Mouse (Mus musculus) lung, postnatal 36 days (tissue): Measurements from ENCODE around the gene Ccdc186.
A peak's percentile ranks its signal among the peaks of the same experiment; 100 is the strongest.

Source experiments
- DNase-seq: peaks from one replicate; pipeline ENCODE4 v3.0.0; 2022; ENCODE audit warnings: mixed read lengths

Ccdc186 gene

DNA sequence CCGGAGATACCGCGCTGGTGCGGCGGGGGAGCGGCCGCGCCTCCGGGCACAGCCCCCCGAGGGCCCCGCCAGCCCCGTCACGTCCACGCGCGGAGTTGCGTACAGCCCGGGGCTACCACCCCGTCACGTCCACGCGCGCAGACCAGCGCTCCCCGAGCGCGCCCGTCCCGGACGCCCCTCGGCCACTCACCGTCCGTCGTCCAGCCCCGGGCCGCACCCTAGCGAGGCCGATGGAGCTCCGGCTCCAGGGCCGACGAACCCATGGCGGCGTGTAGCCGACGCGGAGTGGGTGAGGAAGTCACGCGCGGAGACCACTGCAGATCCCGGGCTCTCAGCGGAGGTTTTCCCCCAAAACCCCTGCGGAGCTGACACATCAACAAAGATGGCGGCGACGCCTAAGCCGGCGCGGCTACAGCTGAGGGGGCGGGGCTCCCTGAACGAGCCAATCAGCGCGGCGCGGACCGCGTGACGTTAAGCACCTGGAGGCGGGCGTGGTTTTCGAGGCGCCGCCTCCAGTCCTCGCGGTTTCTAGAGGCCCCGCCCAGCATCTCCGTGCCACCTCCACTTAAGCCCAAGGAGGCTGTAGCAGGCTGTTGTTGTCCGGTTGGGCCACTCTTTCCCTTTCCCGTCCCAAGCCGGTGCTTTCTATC, at the start of gene Ccdc186:
Gene Ccdc186 (minus strand): TSS at position 393 of the 650 bp plus-strand sequence.
- DNase-seq: peak; percentile 97

DNA sequence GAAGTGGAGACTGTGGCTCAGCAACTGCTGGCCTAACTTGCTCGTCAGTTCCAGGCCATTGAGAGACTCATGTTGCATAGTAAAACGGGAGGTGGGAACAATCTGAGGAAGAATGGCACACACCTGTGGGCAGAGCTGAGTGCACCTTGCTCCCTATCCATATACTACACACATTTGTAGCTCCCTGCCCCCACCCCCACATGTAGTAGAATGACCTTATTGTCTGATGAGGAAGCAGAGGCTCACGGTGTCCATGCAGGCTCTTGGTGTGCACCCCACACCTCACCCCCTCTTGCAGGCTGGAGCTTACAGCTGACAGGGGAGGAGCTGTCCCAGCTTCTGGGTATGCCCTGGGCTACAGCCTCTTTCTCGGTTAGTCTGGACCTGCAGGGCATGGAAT, 45.7 kb upstream of the Ccdc186 start:
- no peak for DNase-seq

DNA sequence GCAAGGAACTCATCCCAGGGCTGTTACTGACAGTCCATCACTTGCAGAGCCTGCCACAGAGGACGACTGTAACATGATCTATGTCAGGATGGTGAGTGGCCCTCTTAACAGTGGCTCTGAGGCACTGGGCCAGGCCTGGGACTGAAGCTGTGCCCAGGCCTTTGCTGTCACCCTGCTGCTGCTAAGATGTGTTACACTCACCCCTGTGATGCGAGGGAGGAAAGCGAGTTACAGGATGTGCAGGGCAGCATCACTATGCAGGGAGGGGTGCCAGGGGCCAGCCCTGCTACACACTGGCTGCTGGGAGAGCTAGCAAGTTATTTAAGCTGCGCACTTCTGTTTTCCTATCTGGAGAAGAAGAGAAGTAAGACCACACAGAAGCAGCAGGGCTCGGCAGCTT, 34.5 kb upstream of the Ccdc186 start:
- DNase-seq: no peak

DNA sequence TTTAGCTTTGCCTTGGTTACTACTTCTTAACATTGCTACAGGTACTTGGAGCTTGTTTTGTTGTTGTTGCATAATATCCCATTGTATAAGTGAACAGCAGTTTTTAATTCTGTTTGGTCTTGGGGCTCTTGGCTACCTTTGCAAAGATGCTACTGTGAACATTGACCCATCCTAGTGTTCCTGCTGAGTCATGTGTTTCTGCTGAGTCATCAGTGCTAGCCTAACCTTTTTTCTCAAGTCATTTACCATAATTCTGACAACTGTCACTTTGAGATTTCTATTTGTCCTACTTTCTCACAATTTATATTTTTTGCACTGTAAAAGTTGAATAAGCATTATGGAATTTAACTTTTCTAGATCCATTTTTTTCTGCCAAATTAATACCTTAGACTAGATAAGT, 30.6 kb upstream of the Ccdc186 start:
- DNase-seq: no peak

DNA sequence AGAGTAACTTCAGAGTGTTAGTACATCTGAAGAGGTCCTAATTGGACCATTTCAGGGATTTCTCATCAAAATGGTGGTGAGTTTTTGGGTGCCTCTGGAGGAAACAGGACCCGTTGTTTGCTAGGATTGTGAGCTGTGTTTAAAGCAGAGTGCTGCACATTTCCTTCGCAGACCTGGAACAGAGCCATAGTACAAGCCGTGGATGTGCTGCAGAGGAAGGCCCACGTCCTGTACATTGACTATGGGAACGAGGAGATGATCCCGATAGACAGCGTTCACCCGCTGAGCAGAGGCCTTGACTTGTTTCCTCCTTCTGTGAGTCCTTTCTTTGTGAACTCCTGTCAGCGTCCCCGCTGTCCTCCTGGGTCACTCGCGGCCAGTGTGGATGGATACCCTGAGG, 21.0 kb upstream of the Ccdc186 start:
- no peak for DNase-seq

DNA sequence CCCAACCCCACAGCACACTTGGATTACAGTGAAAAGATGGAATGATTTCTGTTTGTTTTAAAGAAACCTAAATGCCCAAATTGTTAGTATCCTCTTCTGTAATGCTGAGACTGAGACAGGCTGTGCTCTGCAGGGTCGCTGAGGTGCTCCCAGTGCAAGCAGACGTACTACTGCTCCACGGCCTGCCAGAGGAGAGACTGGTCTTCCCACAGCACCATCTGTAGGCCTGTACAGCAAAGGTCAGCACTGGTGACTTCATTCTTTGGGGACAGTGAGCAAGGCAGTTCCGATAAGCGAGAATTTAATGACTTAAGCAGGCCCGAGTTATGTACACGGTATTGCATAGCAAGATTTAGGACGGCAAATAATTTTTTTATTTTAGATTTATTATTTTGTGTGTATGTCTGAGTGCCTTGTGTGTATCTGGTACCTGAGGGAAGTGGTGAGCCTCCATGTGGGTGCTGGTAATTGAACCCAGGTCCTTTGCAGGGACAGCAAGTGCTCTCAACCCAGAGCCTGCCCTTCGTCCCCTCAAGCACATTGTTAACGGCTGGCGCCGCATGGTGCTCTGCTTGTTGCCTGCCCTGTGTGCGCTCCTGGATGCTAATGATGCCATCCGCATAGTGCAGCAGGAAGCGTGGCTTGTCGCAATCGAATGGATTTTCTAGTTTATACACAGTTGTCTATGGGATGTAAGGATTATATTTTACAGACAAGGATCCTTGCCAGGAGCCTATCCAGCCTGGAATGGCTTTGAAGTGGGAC, 17.1 kb upstream of the Ccdc186 start:
- no peak for DNase-seq

DNA sequence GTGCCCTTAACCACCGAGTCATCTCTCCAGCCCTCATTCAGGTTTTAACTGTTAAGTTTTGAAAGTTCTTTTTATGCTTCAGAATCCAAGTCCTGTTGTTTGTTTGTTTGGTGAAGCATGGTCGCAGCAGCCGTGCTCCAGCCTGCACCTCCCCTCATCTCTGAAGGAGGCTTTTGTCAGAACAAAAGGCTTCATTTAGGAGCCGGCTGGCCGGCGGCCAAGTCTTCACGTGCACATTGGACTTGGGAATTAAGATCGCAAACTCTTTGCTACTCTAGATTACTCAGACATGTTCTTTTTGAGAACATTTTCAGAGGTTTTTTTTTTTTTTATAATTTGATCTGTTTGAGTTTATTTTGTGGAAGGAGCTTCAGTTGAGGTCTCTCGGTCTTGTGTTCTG, 13.3 kb upstream of the Ccdc186 start:
- DNase-seq: peak; percentile 20

DNA sequence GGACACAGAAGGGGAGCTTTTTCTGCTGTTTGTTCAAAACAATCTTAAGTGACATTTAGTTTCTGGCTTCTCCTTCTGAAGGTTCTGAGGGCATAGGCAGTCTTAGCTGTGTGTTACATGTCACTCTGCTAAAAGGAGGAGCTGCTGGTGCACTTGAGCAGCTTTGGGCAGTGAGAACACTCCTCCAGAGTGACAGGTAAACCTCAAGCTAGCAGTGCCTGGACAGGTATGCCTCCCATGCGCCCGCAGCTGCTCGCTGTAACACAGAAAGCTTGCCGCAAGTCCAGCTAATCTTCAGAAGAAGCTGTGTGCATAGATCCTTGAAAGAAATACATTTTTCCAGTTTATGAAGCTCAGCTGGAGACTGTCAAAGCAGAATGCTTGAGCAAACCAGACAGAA, 8.2 kb upstream of the Ccdc186 start:
- no peak for DNase-seq

DNA sequence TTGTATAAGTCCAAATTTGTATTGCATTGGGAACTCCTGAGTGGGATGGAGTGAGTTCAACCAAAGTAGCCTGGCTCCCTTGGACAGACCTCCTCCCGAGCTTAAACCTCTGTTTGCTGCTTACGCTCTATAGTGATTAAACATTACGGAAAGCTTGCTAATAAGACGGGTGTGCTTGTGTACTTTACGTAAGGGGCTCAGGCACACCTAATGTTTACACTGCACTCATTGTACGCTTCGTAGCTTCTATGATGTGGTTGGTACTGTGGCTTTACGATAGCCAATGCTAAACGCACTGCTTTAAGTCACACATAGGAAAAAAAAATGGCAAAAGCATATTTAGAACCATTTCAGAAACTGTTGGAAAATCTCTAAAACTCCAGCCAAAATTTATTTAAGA, 7.3 kb upstream of the Ccdc186 start:
- DNase-seq: no peak

DNA sequence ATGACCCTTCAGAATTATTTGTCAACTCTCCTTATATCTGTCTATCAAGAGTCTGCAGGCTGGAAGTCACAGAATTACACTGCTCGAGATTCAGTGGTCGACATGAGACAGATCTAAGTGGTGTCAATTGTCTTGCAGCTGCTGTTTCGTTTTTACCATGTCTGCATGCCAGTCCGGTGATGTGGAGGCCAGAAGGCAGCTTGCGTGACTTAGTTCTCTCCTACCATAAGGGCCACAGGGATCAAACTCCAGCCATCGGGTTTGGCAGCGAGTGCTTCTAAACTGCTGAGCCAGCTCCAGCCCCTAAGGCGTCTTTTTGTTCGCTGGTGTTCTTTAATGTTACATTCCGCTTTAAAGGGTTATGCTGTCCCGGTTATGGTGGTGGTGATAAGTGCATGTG, 6.3 kb upstream of the Ccdc186 start:
- DNase-seq: no peak

DNA sequence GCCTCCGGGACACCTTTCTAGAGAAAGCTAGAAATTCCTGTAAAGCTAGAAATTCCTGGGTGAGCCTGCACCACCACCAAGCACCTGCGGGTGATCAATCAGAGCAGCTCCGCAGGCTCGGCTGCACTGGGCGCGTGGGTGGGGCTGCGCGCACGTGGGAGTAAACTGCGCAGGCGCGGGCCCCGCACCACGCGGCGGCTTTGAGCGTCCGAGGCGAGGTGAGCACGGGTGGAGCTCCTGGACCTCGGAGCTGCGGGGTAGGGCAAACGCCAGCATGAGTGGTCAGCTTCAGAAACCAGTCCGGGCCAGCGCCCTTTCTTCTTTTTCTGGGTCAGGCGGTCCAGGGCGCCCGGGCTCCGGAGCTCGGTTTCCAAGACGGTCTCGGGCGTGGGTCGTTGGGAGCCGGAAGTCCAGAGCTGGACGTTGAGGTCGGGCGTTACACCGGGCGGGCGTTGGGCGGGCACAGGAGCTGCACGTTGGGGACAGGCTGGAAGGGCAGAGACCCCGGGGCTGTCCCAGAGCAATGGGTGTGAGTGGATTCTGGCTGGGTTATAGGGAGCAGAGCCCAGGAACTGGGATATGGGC, 4.1 kb upstream of the Ccdc186 start, which contains the start of gene Tdrd1:
Gene Tdrd1 (plus strand): TSS at position 163 of the 585 bp plus-strand sequence.
- no peak for DNase-seq

DNA sequence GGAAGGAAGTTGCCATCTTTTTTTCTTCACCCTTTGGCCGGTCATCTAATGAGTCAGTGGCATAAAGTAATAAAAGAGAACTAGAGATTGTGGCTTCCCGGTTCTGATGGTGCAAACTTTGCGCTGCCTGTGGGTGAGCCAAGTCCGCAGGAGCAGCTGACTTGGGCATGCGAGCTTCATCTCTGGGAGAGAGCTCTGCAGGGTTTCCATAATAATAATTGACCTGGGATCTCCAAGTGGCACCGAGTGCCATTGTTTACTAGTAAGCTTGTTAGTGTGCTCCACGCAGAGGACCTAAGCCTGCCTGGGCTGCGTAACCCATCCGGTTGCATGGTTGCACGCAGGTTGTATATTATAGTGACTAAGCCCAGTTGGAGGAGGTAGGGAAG, 452 bp upstream of the Ccdc186 start:
- no peak for DNase-seq

DNA sequence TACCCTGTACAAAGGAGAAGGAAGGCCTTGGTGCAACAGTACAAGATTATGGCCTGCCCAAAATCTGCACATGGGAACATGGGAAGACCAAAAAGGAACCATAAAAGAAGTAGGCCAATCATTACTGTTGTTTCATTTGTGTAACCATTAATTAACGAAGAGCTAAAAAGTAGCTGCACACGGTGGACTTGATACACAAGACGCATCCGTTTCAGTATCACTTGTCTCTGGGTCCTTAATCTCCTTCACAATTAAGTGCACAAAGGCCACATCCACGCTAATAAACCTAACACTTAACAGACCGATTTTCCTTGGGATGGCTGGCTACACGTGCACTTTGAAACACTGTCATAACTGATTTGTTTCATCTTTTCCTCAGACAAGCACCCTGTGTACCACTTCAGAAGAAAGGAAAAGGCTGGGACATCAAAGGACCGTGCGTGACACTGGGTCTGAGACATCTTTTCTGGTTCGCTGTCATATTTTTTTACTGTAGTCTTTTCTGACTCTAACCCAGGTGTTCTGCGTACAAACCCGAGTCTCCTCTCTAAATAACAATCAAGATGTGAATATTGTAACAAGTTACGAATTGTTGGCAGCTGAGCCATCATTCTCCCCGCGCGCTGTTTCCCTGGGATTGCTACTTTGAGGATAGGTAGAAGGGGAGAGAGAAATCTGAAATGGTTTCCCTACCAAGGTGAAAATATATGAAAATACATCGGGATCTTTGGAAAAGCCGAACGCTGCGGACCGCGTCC, 771 bp downstream of the Ccdc186 start:
- no peak for DNase-seq

DNA sequence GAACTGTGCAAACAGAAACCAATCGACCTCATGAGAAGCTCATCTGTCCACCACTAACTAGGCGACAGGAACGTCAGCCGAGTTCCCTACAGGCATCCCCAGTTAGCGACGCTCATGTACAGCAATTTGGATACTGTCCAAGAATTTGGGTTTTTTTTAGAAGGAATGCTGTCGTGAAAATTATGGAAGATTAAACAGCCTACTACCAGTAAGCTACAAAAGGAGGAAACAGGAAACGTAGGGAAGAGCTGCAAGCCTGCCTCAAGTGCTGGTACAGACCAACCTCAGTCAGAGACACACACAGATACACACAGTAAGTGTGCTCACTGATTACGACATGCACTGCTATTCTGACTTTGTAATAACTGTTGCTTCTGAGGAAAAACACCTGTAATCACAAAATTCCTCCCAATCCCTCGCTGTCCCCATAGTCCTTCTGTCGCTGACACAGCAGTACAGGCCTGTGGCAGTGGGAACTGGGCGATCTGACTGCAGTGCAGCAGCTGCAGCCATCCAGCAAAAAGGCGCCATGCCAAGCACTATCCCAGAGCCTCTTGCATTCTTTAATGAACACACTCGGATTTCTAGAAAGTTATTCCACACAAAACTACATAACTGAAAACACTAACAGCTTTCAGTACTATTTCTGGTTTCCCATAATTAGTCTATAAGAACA, 4.0 kb downstream of the Ccdc186 start:
- peak; percentile 52 for DNase-seq

DNA sequence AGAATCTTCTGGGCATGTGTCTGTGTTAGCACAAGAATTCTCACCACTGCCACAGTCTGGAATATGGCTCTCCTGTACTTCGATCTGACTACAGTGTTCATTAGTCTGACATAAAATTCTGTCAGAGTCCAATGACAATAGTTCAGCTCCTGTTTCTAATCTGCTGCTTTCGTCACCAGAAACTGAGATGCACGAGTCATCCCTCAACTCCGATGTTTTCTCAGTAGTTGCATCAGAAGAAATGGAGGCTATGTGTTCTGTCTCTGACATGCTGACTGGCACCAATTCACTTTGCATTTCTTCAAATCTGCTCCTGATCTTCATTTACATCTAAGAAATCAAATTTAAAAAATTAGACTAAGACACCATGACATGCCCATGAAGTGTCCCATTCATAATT, 8.6 kb downstream of the Ccdc186 start:
- DNase-seq: no peak

DNA sequence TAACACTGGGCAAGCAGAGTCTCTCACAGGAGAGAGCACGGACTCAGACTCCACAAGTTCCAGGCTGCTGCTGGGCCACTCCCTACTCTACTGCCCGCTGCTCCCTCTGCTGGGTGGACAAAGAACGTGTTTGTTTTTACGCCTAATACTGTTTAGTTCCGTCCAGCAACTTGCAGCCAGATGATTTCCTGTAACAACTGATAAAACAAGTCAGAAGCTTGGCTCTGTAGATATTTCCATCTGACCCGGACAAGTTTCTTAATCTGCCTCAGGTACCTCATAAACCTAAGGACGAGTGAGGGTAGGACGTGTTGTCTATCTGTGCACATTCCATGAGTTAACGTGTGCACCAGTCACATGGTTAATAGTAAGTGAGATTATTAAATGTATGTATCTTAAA, 10.4 kb downstream of the Ccdc186 start:
- DNase-seq: peak; percentile 81

DNA sequence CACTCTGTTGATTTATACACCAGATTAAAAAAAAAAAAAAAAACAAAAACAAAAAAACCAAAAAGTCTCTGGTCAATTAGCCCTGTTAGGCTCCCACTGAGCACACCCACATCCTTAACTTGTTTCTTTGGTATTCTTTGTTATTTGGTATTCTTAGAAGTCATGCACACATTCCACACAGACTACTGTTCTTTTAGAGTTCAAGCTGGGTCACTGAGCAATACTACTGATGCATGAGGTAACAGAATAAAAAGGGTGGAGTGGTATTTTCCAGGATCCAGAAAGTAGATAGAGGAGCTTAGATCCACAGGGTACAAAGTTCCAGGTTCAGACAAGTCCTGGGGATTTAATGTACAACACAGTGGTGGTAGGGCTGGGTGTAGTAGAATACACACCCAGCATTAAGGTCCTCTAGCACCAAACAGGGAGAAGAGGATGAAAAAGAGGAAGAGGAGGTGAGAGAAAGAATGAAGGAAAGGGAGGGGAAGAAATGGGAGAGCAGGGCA, 11.3 kb downstream of the Ccdc186 start:
- no peak for DNase-seq

DNA sequence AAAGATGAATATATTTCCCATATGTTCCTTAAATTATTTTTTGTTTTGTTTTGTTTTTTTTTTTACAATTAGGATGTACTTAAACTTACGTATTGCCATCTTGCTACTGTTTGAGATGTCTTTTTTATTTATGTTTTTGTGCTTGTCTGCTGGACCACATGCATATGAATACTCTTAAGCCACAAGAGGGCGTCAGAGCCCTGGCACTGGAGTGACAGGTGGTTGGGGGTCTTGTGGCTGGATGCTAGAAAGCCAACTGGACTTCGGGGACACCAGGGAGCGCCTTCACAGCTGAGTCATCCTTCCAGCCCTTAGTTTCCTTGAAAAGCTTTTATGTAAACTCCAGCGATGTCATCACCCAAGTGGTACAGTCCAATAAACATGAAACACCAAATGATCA, 13.2 kb downstream of the Ccdc186 start:
- DNase-seq: no peak

DNA sequence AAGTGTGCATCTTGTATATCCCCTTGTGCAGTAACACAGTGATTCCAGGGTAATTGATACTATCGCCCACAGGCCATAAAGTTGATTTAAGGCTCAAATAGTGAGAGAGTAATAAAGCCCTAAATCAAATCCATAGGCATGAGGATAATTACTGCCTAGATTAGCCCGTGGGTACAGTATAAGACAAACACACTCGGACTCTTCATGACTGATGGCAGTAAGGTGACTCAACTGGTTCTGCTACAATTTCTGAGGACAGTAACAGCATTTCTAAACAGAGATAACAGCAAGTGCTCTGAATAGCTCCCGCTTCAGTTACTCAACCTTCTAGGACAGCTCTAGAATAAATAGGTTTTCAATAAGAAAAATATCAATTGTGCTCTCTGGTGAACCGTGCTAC, 14.9 kb downstream of the Ccdc186 start:
- no peak for DNase-seq

DNA sequence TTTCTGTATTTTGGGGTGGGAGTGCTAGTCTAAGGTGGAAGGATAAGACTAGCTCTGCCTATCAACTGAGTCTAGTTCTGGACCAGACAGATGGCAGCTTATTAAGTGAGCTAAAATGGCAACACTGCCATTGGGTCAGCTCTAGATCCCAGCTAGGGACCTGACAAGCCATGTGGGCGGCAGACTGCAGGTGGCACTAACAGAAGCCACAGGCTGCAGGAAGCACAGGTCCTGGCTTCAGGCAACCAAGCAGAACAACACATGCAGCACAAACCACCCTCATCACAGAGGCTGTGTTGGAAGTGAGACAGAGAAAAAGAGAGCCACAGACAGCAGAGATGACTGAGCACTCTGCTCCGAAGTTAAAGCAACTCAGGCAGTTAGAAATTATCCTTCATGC, 16.6 kb downstream of the Ccdc186 start:
- DNase-seq: no peak

DNA sequence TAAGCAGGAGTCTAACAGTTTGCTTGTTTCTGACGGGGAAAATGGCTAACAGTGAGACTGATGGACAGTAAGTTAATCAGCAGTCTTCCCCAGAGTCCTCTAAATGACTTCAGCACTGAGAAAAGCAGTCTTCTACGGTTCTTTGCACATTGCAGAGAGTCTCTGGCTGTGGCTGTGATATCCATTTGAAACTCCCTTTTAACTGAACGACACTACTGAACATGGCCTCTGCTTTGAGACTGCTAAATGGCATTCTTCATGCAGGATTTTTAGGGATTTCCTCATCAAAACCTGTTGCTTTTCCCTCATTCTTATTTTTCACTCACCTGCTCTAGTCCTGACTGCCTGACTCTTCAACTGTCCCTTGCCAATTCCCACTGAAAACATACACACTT, 19.6 kb downstream of the Ccdc186 start:
- DNase-seq: no peak

DNA sequence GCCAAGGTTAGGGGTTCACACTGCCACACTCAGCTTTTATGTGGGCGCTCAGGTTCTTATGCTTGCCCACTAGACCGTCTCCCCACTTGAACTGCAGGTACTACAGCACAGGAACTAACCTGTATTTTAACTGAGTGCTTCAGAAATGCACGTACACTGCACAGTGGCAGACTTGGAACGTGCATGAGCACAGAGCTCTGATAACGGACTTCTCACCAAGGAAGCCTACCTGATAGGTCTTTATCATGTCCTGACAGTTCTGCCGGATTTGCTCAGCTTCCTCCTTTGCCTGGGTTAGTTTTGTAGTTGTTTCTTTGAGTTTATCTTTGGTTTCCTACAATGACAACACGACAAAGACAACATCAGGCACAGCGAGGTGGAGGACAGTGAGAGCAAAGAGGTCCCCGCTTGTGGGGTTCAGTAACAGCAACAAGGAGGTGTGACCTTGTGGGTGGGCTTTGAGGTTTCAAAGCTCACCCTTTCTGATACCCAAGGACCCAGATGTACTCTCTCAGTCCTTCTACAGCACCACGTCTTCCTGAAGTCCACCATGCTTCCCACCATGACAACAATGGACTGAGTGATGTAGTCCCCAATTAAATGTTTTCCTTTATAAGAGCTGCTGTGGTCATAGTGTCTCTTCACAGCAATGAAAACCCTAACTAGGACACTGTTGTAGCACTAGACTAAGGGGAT, 20.2 kb downstream of the Ccdc186 start:
- no peak for DNase-seq
